Mouse (Mus musculus) lung, postnatal 0 days (tissue): ENCODE data around the gene Swsap1.

Experiments used
- CTCF ChIP-seq: IDR thresholded peaks from 2 replicates; pipeline ENCODE4 v1.5.1; 2016; ENCODE audit warnings: antibody characterized with exemption, mild to moderate bottlenecking
- EP300 ChIP-seq: IDR thresholded peaks from 2 replicates; pipeline ENCODE4 v1.6.1; 2016; ENCODE audit warnings: antibody characterized with exemption, mild to moderate bottlenecking, control low read depth

DNA sequence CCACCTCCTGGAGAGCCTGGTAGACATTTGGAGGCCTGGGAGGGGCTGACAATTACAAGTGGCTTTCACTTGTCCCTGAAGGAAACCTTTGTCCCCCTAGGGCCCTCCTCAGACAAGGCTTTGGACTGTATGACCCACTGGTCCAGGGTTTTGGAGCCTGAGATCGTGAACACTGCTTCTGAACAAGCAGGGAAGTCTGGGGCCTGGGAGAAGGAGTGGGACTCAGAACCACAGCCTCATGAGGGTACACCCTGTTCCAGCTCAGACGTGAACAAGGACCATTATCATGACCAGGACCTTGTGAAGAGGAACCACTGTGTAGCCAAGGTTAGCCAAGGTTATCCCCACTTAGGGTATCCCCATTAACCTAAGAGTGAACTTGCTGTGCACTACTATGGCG is 26.3 kb upstream of the Swsap1 start:
- no peak for TF ChIP-seq EP300
- TF ChIP-seq CTCF = no peak
